Mouse (Mus musculus) forebrain, embryonic 15.5 days (tissue): Measurements from ENCODE around the gene Cdkn3. TPM values are rescaled to one million over a fixed set of nuclear protein-coding genes. Genes with fewer than 3 reads are reported as not detected.
"Not testable (repeated sequence)": the region's sequence is repeated elsewhere in the genome, so short reads cannot be mapped to it uniquely, and the experiment has no call there.

Experiments
- ATAC-seq: fragments of 200-750 bp; cut with Nextera tagmentation; replicated peaks from 2 replicates; pipeline ENCODE4 v1.8.0; 2017; ENCODE audit warnings: mild to moderate bottlenecking, moderate TSS enrichment, moderate library complexity
- H3K27ac ChIP-seq: fragments of 300-500 bp; sonication (generic); replicated peaks from 2 replicates; pipeline ENCODE4 v1.5.1; 2015; ENCODE audit warnings: mild to moderate bottlenecking, inconsistent platforms
- H3K27me3 ChIP-seq: fragments of 300-500 bp; sonication (generic); 2 replicates; pipeline ENCODE4 v1.6.1; 2015; ENCODE audit warnings: inconsistent platforms
- H3K36me3 ChIP-seq: fragments of 300-500 bp; sonication (generic); 2 replicates; pipeline ENCODE4 v1.6.1; 2015; ENCODE audit warnings: mild to moderate bottlenecking, inconsistent platforms
- H3K4me1 ChIP-seq: fragments of 300-500 bp; sonication (generic); 2 replicates; pipeline ENCODE4 v1.6.1; 2015; ENCODE audit warnings: inconsistent platforms
- H3K4me2 ChIP-seq: fragments of 300-500 bp; sonication (generic); replicated peaks from 2 replicates; pipeline ENCODE4 v1.6.1; 2015; ENCODE audit warnings: mild to moderate bottlenecking, inconsistent platforms
- H3K4me3 ChIP-seq: fragments of 300-500 bp; sonication (generic); 2 replicates; pipeline ENCODE4 v1.5.1; 2015; ENCODE audit warnings: mild to moderate bottlenecking, inconsistent platforms
- H3K9ac ChIP-seq: fragments of 300-500 bp; sonication (generic); replicated peaks from 2 replicates; pipeline ENCODE4 v1.6.1; 2015; ENCODE audit warnings: mild to moderate bottlenecking, inconsistent platforms
- H3K9me3 ChIP-seq: fragments of 300-500 bp; sonication (generic); 2 replicates; pipeline ENCODE4 v1.6.1; 2016; ENCODE audit warnings: inconsistent platforms
- whole genome bisulfite sequencing: fragments of 180-500 bp; shearing (Covaris S2); methylation state at CpG from one replicate; pipeline ENCODE4 v1.1.7; 2015; ENCODE audit warnings: mixed read lengths; 5-methylcytosine and 5-hydroxymethylcytosine counted together
- polyA plus RNA-seq: library from polyadenylated mRNA; unstranded; fragments of >200 nt; fragmentation: Nextera tagmentation; extraction: Ambion mirVana; gene quantifications from 2 replicates; pipeline ENCODE4 v1.2.1, GENCODE M21; 2015

Cdkn3 gene
- polyA plus RNA-seq, 1 experiment from 2014 or later: 16.8 TPM

DNA sequence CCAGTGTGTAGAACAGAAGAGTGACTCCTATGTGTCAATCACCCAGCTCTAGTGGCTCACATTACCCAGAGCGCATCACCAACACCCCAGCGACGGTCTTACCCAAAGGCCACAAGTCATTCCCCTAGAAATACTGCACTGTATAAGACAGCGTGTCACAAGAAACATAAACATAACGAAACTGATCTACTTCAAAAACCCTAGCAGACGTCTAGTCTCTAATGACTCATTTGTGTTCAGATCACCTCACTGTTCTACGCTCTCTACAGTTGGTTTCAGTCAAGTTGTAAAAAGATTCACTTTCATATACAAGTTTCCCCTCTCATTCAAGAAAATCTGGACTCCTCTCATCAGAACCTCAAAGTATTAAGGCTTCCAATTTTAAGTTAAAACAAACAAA, 58.4 kb downstream of the Cdkn3 start:
- Histone ChIP-seq H3K27me3 (0 out of 2 replicates have a peak, but pooled peaks cover 5% of the 10 kb centered on the region), H3K4me2 (no peak overlapping the region), H3K4me3 (no peak overlapping the region), H3K9me3 (no peaks in the 10 kb centered on the region), H3K4me1 (peaks cover 15% of the 10 kb centered on the region), H3K36me3 (peaks cover 3% of the 10 kb centered on the region; the same call in 1 of the 2 replicates), H3K27ac (no peak overlapping the region), H3K9ac (no peak overlapping the region)
- WGBS: 90% methylated on average over 7 of the region's 7 CpGs
- ATAC-seq: no peak

DNA sequence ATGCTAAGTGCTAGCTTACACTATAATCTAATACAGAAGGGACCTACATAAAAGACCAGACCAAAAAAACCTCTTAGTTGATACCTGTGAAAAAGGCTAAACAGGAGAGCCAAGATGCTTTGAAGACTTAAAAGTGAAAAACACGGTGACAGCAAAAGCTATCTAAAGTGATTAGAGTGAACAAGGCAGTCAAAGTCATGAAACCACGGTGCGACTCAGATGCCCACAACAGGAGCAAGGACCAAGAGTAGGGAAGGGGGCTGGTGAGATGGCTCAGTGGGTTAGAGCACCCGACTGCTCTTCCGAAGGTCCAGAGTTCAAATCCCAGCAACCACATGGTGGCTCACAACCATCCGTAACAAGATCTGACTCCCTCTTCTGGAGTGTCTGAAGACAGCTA, 59.6 kb downstream of the Cdkn3 start:
- WGBS: 91% methylated on average over 5 of the region's 6 CpGs
- H3K9me3 ChIP-seq, H3K36me3 ChIP-seq: not testable (repeated sequence)

More for the DNA sequence above, 59.6 kb downstream of the Cdkn3 start:
- not testable (repeated sequence) for H3K9ac ChIP-seq, H3K27me3 ChIP-seq, H3K27ac ChIP-seq, H3K4me3 ChIP-seq, ATAC-seq, H3K4me2 ChIP-seq
- peaks cover 15% of the 10 kb centered on the region for H3K4me1 ChIP-seq

Other genes starting within 250 kb of the Cdkn3 start
- gene Cnih1, start 27.9 kb downstream of the Cdkn3 start, polyA plus RNA-seq: 145 and 150 TPM in 2 replicates
- 103 and 116 TPM in 2 replicates for gene Gmfb, start 61.7 kb downstream of the Cdkn3 start, polyA plus RNA-seq
- 14.6 and 14.9 TPM in 2 replicates for gene Cgrrf1, start 71.6 kb downstream of the Cdkn3 start, polyA plus RNA-seq
- gene Samd4, start 122.3 kb downstream of the Cdkn3 start, polyA plus RNA-seq: 4.6 and 5.7 TPM in 2 replicates